Mouse (Mus musculus) urinary bladder, postnatal 36 days (tissue): Measurements from ENCODE around the gene Cit.
A peak's percentile ranks its signal among the peaks of the same experiment; 100 is the strongest.

Experiments
- DNase-seq, 2 experiments: peaks; one replicate each; pipeline ENCODE4 v3.0.0; 2022; ENCODE audit warnings: low spot score in 2 of 2, mixed read lengths in 1 of 2

Gene Cit

GRCm38 (mm10) chr5:116009884-116010627 is 165.0 kb downstream of the Cit start:
- no peak for DNase-seq

GRCm38 (mm10) chr5:116011700-116012099 is 166.6 kb downstream of the Cit start:
- DNase-seq: no peak

- no peak for DNase-seq
These were observed 167.4 kb downstream of the Cit start for GRCm38 (mm10) chr5:116012503-116012902.

- DNase-seq: no peak
These were observed 168.7 kb downstream of the Cit start for GRCm38 (mm10) chr5:116013821-116014220.

GRCm38 (mm10) chr5:116014237-116014636 is 169.2 kb downstream of the Cit start:
- no peak for DNase-seq

GRCm38 (mm10) chr5:116016542-116016941 is 171.5 kb downstream of the Cit start:
- no peak for DNase-seq

GRCm38 (mm10) chr5:116017391-116017790 is 172.3 kb downstream of the Cit start:
- DNase-seq: no peak

- no peak for DNase-seq
These were observed 173.1 kb downstream of the Cit start for GRCm38 (mm10) chr5:116018196-116018595.

GRCm38 (mm10) chr5:116018784-116019183 is 173.7 kb downstream of the Cit start:
- no peak for DNase-seq

- DNase-seq: no peak
These were observed 174.3 kb downstream of the Cit start for GRCm38 (mm10) chr5:116019371-116019770.

GRCm38 (mm10) chr5:116021552-116021951 is 176.5 kb downstream of the Cit start:
- no peak for DNase-seq

- DNase-seq: no peak
These were observed 177.1 kb downstream of the Cit start for GRCm38 (mm10) chr5:116022131-116022530.

- DNase-seq: no peak
These were observed 177.7 kb downstream of the Cit start for GRCm38 (mm10) chr5:116022658-116023200.

- DNase-seq: peak in 1 of 2 experiments; percentile 17
These were observed 178.2 kb downstream of the Cit start for GRCm38 (mm10) chr5:116023251-116023661.

- no peak for DNase-seq
These were observed 178.8 kb downstream of the Cit start for GRCm38 (mm10) chr5:116023821-116024284.

GRCm38 (mm10) chr5:116024327-116024739 is 179.3 kb downstream of the Cit start, which contains the start of gene Prkab1:
Gene Prkab1, minus strand, starts transcription at chr5:116024508.
- peak; percentile 92 to 93 for DNase-seq

GRCm38 (mm10) chr5:116026107-116026506 is 181.0 kb downstream of the Cit start:
- no peak for DNase-seq

GRCm38 (mm10) chr5:116026561-116026960 is 181.5 kb downstream of the Cit start:
- no peak for DNase-seq

- DNase-seq: no peak
These were observed 184.0 kb downstream of the Cit start for GRCm38 (mm10) chr5:116029071-116029470.

GRCm38 (mm10) chr5:116030566-116031189 is 185.6 kb downstream of the Cit start:
- DNase-seq: no peak

- peak; percentile 37 to 54 for DNase-seq
These were observed 186.1 kb downstream of the Cit start for GRCm38 (mm10) chr5:116031190-116031577.

- no peak for DNase-seq
These were observed 191.4 kb downstream of the Cit start for GRCm38 (mm10) chr5:116036465-116036864.

- DNase-seq: no peak
These were observed 192.7 kb downstream of the Cit start for GRCm38 (mm10) chr5:116037731-116038130.
